Mouse (Mus musculus): ENCODE data around the gene Dgke. TPM values are rescaled to one million over a fixed set of nuclear protein-coding genes. Genes with fewer than 3 reads are reported as not detected.

Gene Dgke
- total RNA-seq, 2 experiments from 2014 or later, result 0.84 to 1.8 TPM

- ATAC-seq (replicated peaks; ENCODE audit: low FRiP score, poor library complexity, severe bottlenecking), result no peak
Observed at GRCm38 (mm10) chr11:89077601-89078000, 11.0 kb upstream of the Dgke start.

DNA sequence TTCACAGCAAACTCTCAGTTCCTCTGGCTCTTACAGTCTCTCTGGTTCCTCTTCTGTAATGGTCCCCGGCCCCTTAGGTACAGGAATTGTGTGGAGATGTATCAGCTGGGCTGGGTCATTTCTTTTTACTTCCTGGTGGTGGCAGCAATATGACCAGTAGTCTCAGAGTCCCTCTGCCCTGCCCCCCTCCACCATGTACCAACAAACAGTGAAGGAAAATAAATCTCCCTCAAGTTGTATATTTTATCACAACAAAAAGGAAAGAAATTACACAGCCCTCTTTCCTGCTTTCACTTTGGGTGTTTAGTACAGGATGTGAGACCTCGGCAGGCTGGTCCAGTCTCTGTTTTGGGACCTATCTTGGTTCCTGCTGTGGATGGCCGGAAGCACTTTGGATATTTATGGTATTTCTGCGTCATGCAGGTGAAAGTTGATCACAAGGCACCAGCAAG, 9.7 kb upstream of the Dgke start:
- ATAC-seq (replicated peaks; ENCODE audit: low FRiP score, poor library complexity, severe bottlenecking), result no peak

GRCm38 (mm10) chr11:89074783-89075413, 8.2 kb upstream of the Dgke start:
- ATAC-seq (replicated peaks; ENCODE audit: low FRiP score, poor library complexity, severe bottlenecking), result no peak

- no peak for ATAC-seq (replicated peaks; ENCODE audit: low FRiP score, poor library complexity, severe bottlenecking)
Observed at GRCm38 (mm10) chr11:89073541-89073940, 6.9 kb upstream of the Dgke start, which contains the start of gene Gm525. Gene Gm525, plus strand, starts transcription at chr11:89073841.

GRCm38 (mm10) chr11:89071522-89071921, 4.9 kb upstream of the Dgke start:
- no peak for ATAC-seq (replicated peaks; ENCODE audit: low FRiP score, poor library complexity, severe bottlenecking)

DNA sequence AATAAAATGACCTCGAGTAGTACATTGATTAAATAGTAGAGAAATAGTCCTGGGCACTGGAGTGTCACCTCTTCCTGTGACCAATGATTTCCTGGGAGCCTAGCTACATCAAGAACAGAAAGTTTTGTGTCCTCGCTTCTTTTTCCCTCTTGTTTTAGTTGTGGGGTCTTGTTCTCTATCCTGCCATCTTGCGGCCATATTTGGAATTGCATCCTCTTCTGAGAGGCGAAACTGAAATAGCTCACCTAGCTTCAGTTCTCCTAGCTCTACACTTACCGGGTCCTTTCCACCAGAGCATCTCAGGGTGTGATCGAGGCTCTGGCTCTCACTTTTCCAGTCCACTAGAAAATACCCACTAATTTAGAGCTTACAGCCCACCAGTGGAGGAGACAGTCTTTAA, 2.7 kb upstream of the Dgke start:
- no peak for ATAC-seq (replicated peaks; ENCODE audit: low FRiP score, poor library complexity, severe bottlenecking)

DNA sequence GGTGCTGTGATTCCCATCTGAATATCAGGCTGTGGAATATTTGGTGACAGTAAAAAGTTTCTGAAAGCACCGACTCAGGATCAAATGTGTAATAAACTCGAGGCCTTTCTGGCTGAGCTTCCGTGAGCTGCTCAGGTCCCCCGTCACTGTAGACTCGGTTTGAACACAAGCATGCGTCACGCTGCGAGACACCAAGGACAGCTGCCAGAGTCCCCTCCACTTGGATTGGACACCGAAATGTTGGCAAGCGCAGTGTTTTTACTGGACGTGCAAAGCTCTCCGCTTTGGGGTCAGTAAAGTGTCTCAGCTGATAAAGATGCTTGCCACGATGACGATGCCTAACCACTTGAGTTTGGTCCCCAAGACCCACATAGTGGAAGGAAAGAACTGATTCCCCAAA, 2.0 kb upstream of the Dgke start:
- ATAC-seq (replicated peaks; ENCODE audit: low FRiP score, poor library complexity, severe bottlenecking), result no peak

DNA sequence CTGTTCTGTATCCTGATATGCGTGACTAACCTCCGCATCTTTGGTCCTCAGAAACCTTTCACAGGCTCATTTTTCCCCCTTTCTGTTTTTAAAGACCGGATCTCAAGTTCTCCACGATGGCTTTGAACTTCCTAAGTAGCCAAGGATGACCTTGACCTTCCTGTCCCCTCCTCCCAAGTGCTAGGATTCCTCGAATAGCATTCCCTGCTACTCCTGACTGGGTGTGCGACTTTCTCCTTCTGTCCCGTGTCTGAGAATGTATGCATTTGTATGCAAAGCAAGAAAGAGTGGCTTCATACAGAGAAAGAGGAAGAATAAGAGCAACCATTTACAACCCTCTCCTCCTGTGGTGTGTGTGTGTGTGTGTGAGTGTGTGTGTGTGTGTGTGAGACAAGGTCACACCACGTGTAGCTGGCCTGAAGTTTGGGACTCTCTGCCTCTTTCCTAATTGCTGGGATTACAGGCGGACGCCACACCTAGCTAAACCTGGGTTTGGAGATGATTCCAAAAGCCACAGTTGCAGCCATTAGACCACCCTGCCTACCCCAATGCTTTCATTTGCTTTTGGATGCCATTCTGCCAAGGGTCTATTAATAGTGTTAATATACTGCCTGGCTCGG, 1.3 kb upstream of the Dgke start:
- ATAC-seq (replicated peaks; ENCODE audit: low FRiP score, poor library complexity, severe bottlenecking), result no peak

GRCm38 (mm10) chr11:89067301-89067822, 712 bp upstream of the Dgke start:
- ATAC-seq (replicated peaks; ENCODE audit: low FRiP score, poor library complexity, severe bottlenecking), result no peak

GRCm38 (mm10) chr11:89066126-89066525, 524 bp downstream of the Dgke start:
- ATAC-seq (replicated peaks; ENCODE audit: low FRiP score, poor library complexity, severe bottlenecking), result no peak

- ATAC-seq (replicated peaks; ENCODE audit: low FRiP score, poor library complexity, severe bottlenecking), result no peak
Observed at GRCm38 (mm10) chr11:89065297-89065696, 1.4 kb downstream of the Dgke start.

DNA sequence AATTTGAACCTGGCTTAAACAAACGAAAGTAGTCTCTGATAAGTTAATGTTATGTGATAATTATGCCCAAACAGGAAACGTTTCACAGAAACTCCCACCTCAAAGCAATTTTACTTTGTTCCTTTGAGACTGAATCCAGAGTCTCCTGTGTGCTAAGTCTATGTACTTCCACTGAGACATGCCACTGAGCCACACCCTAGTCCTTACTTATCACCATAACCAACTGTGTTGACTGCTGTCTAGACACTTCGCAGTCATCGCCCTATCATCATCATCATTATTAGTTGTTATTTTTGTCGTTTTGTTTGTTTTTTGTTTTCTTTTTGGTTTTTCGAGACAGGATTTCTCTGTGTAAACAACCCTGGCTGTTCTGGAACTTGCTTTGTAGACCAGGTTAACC, 2.3 kb downstream of the Dgke start:
- peak; percentile 68 for ATAC-seq (replicated peaks; ENCODE audit: low FRiP score, poor library complexity, severe bottlenecking)

DNA sequence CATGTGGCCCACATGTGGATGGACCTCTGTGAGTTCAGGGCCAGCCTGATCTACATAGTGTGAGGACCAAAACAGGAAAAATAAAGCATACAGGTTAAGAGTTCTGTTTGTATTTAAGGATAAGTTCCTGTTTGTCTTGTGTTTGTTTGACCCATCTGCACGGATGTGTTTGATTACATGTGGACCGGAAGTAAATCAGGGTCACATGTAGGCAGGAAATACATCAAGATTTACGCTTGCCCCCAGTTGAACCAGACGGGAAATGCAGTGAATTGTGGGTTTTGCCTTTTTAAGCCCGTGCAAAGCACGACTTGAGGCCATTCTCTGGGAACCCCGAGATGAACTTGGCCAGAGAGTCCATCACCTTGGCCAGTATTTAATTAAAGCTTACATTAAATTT, 5.3 kb downstream of the Dgke start:
- ATAC-seq (replicated peaks; ENCODE audit: low FRiP score, poor library complexity, severe bottlenecking), result no peak

DNA sequence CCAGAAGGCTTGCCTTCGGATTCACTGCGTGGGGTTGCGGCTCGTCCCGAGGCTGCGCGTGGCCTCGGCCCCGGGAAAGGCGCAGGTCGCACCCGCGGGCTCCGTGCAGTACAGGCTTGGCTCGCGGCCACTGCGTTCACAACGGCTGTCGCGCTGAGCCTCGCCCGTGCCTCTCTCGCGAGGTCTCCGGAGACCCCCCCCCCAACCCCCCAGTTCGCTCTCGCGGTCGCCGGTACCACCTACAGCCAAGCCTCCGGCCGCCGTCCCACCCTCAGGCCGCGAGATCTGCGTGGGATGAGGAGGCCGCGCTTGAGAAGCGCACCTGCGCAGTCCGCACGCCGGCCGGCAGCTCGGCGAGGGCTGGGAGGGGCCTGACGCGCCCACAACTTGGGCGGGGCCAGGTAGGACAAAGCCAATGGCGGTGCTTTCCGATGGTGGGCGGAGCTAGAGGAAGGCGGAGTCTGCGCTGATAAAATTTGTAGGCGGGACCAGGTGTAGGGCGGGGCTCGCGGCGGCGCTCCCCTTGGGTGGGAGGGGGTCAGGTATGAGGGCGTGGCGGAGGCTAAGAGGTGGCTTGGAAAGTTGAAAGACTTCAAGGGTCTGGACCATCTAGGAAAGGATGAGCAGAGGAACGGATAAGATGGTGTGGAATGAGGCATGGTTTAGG, 6.1 kb downstream of the Dgke start:
- peak; percentile 88 for ATAC-seq (replicated peaks; ENCODE audit: low FRiP score, poor library complexity, severe bottlenecking)

DNA sequence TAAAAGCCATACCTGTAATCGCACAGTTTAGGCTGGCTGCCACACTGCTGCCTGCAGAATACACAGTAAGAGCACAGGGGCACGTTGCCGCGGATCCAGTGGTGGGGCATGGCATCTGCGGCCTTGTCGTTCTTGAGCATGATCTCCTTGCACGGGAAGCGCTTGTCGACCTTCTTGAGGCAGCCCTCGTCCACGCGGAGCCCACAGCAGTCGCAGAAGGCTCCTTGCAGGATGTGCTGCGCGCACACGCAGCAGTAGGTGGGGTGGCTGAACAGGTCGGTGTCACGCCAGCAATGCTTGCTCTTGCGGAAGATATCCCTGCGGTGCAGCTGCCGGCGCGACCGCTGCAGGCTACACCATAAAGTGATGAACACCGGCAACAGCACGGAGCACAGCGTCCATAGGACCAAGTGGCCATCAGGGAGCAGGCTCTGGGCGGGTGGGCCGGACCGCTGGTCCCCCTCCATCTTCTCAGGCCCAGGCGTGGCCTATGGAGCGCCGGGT, 6.7 kb downstream of the Dgke start:
- ATAC-seq (replicated peaks; ENCODE audit: low FRiP score, poor library complexity, severe bottlenecking), result peak; percentile 56

- no peak for ATAC-seq (replicated peaks; ENCODE audit: low FRiP score, poor library complexity, severe bottlenecking)
Observed at GRCm38 (mm10) chr11:89058515-89059270, 8.0 kb downstream of the Dgke start.

- ATAC-seq (replicated peaks; ENCODE audit: low FRiP score, poor library complexity, severe bottlenecking), result no peak
Observed at GRCm38 (mm10) chr11:89055931-89056690, 10.5 kb downstream of the Dgke start.

DNA sequence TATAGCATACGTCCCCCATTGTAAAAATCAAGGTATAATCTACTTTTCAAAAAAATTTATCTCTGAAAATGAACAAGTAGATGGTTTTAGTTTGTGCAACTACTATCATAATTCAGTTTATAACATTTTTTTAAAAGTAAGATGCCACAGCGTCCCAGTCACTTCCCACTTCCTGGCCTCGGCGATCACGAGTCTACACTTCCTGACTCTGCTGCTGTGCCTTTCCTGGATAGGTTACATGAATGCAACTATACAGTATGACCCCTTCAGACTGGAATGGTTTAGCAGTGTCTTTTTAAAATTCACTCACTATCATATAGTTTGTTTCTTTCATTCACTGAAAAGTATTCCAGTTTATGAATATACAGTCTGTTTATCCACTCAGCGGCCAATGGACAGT, 14.9 kb downstream of the Dgke start:
- no peak for ATAC-seq (replicated peaks; ENCODE audit: low FRiP score, poor library complexity, severe bottlenecking)

- ATAC-seq (replicated peaks; ENCODE audit: low FRiP score, poor library complexity, severe bottlenecking), result no peak
Observed at GRCm38 (mm10) chr11:89046021-89046420, 20.6 kb downstream of the Dgke start.

All from erythroid progenitor cell, adult 5-6 weeks (primary cell).